Comparison of ENCODE assay signal across 11 mouse cellular contexts in the genomic region with DNA sequence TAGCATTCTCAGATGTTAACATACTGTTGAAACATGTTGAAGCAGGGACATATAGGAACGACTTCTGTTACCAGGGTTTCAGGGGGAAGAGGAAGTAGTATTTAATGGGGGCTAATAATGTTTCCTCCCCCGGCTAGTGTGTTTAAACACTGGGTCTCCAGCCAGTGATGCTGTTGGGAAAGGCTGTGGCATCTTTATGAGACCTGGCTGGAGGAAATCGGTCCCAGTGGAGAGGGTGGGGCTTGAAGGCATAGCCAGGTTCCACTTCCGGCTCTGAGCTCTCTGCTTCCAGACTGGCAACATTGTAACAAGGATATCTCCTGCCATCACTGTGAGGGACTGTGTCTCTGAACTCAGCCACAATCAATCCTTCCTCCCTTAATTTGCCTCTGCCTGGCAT.
DNase-seq lines count a peak whose midpoint lies in the region; ATAC-seq and TF ChIP-seq lines count a peak whose summit lies in the region.
"Had no signal": no experiment of that assay in that cellular context is flagged by ENCODE, and none has a peak within 500 bp of the region (broad histone marks: within the 10 kb centered on the region; RNA-seq: fewer than 3 reads in every experiment).

No protein-coding gene starts in this region.

- no peak overlapping the region for H3K4me3 ChIP-seq in hindbrain, embryonic 13.5 days
- H3K4me3 ChIP-seq in hindbrain, embryonic 11.5 days (ENCODE audit: low read depth, low read length) = no peak overlapping the region
- H3K4me3 ChIP-seq in embryonic facial prominence, embryonic 15.5 days (replicated peaks) = no peak overlapping the region
- no peak overlapping the region for H3K4me3 ChIP-seq in limb, embryonic 14.5 days (replicated peaks; ENCODE audit: low read length)
- H3K4me3 ChIP-seq: myocyte had no signal

- H3K9ac ChIP-seq in hindbrain, embryonic 13.5 days = no peak overlapping the region
- H3K9ac ChIP-seq in hindbrain, embryonic 11.5 days (ENCODE audit: low read depth, low read length) = no peak overlapping the region
- H3K9ac ChIP-seq in embryonic facial prominence, embryonic 15.5 days = no peak overlapping the region
- H3K9ac ChIP-seq in limb, embryonic 14.5 days (ENCODE audit: low read depth, low read length, severe bottlenecking) = no peak overlapping the region

- no peak overlapping the region for H3K4me2 ChIP-seq in hindbrain, embryonic 13.5 days
- H3K4me2 ChIP-seq in hindbrain, embryonic 11.5 days (replicated peaks; ENCODE audit: low read depth, low read length) = no peak overlapping the region
- no peak overlapping the region for H3K4me2 ChIP-seq in embryonic facial prominence, embryonic 15.5 days (replicated peaks)
- H3K4me2 ChIP-seq in limb, embryonic 14.5 days (replicated peaks; ENCODE audit: low read depth, low read length, severe bottlenecking) = no peak overlapping the region
- H3K4me2 ChIP-seq: liver, embryonic 11.5 days had no signal

- 72% methylated on average over 4 of the region's 4 CpGs for WGBS in hindbrain, embryonic 13.5 days
- 78% methylated on average over 4 of the region's 4 CpGs for WGBS in hindbrain, embryonic 11.5 days
- WGBS in embryonic facial prominence, embryonic 15.5 days = 37% methylated on average over 4 of the region's 4 CpGs
- WGBS in limb, embryonic 14.5 days = 10% methylated on average over 4 of the region's 4 CpGs

- peaks cover 5% of the 10 kb centered on the region for H3K4me1 ChIP-seq in hindbrain, embryonic 13.5 days (replicated peaks)
- no peaks in the 10 kb centered on the region for H3K4me1 ChIP-seq in hindbrain, embryonic 11.5 days (replicated peaks; ENCODE audit: control insufficient read depth, insufficient read depth, low read length)
- H3K4me1 ChIP-seq in embryonic facial prominence, embryonic 15.5 days = no peaks in the 10 kb centered on the region
- peaks cover 14% of the 10 kb centered on the region for H3K4me1 ChIP-seq in limb, embryonic 14.5 days (ENCODE audit: control insufficient read depth, insufficient read depth, low read length)

- H3K27me3 ChIP-seq in hindbrain, embryonic 13.5 days = no peaks in the 10 kb centered on the region
- H3K27me3 ChIP-seq in hindbrain, embryonic 11.5 days (ENCODE audit: control insufficient read depth, insufficient read depth, low read length) = no peaks in the 10 kb centered on the region
- H3K27me3 ChIP-seq in embryonic facial prominence, embryonic 15.5 days = no peaks in the 10 kb centered on the region
- no peaks in the 10 kb centered on the region for H3K27me3 ChIP-seq in limb, embryonic 14.5 days (ENCODE audit: control insufficient read depth, insufficient read depth, low read length)

- no peak for ATAC-seq in hindbrain, embryonic 13.5 days (ENCODE audit: low FRiP score)
- no peak for ATAC-seq in hindbrain, embryonic 11.5 days (ENCODE audit: low FRiP score)
- ATAC-seq in common myeloid progenitor, adult 5-6 weeks (replicated peaks; ENCODE audit: low read depth, poor library complexity, severe bottlenecking) = peak; percentile 31; the same call in 1 of the 2 replicates
- ATAC-seq in embryonic facial prominence, embryonic 15.5 days (ENCODE audit: insufficient number of reproducible peaks, low FRiP score, low TSS enrichment, low read depth) = no peak
- ATAC-seq in limb, embryonic 14.5 days (ENCODE audit: low FRiP score, low read depth) = peak; percentile 42; the same call in 1 of the 2 replicates

- no peaks in the 10 kb centered on the region for H3K36me3 ChIP-seq in hindbrain, embryonic 13.5 days
- no peaks in the 10 kb centered on the region for H3K36me3 ChIP-seq in hindbrain, embryonic 11.5 days (ENCODE audit: control insufficient read depth, insufficient read depth, low read length)
- no peaks in the 10 kb centered on the region for H3K36me3 ChIP-seq in embryonic facial prominence, embryonic 15.5 days
- no peaks in the 10 kb centered on the region for H3K36me3 ChIP-seq in limb, embryonic 14.5 days (ENCODE audit: control insufficient read depth, insufficient read depth, low read length)

- DNase-seq in hindbrain, embryonic 11.5 days (ENCODE audit: low spot score) = no peak
- DNase-seq in limb, embryonic 14.5 days (ENCODE audit: low spot score) = peak; percentile 45
- DNase-seq in layer of hippocampus, postnatal 36 days = no peak
- DNase-seq in left cerebral cortex, adult 18-20 months (ENCODE audit: low spot score in 2 of 2) = no peak
- DNase-seq in cerebellum, adult 18-20 months = no peak
- DNase-seq: right cerebral cortex, postnatal 4 days had no signal

- 0 out of 2 replicates have a peak, but pooled peaks cover 5% of the 10 kb centered on the region for H3K9me3 ChIP-seq in hindbrain, embryonic 13.5 days
- H3K9me3 ChIP-seq in hindbrain, embryonic 11.5 days (ENCODE audit: control insufficient read depth, low read length) = no peaks in the 10 kb centered on the region; the same call in 1 of the 2 replicates
- no peaks in the 10 kb centered on the region for H3K9me3 ChIP-seq in embryonic facial prominence, embryonic 15.5 days (replicated peaks)
- peaks cover 6% of the 10 kb centered on the region; the same call in 1 of the 2 replicates for H3K9me3 ChIP-seq in limb, embryonic 14.5 days (ENCODE audit: control insufficient read depth, low read length)

- no peak for TF ChIP-seq POLR2A in limb, embryonic 14.5 days (IDR thresholded peaks at IDR 0.05; ENCODE audit: borderline replicate concordance, extremely low read depth, insufficient read depth, insufficient read length)

- H3K27ac ChIP-seq in hindbrain, embryonic 13.5 days = 0 out of 2 replicates have a peak overlapping the region, but pooled peaks have one; percentile 35
- H3K27ac ChIP-seq in hindbrain, embryonic 11.5 days (ENCODE audit: low read depth, low read length) = no peak overlapping the region
- peak overlapping the region; percentile 48; the same call in 1 of the 2 replicates for H3K27ac ChIP-seq in embryonic facial prominence, embryonic 15.5 days (replicated peaks)
- peak overlapping the region; percentile 65 for H3K27ac ChIP-seq in limb, embryonic 14.5 days (replicated peaks; ENCODE audit: low read depth, low read length)

Comparison
In these comparisons a context has a peak if more than half of its experiments do, and no peak if none do; other contexts are left out.
1. ATAC-seq: peak in common myeloid progenitor, adult 5-6 weeks (single experiment) and limb, embryonic 14.5 days (single experiment); none in hindbrain, embryonic 13.5 days (single experiment), hindbrain, embryonic 11.5 days (single experiment) and embryonic facial prominence, embryonic 15.5 days (single experiment).